Mouse (Mus musculus) lung, embryonic 16.5 days (tissue): ENCODE measurements at regions not wholly inside any gene's neighbourhood (a gene's known extent, or its start where the extent isn't known, plus 50 kb on each side); places are given as distances from the start of the nearest gene placed in this dataset.

Experiments
- ATAC-seq: fragments of 200-750 bp; cut with Nextera tagmentation; 2 replicates; pipeline ENCODE4 v1.8.0; 2017; ENCODE audit warnings: low read depth, mild to moderate bottlenecking, moderate library complexity
- H3K27ac ChIP-seq: fragments of 300-500 bp; sonication (generic); 2 replicates; pipeline ENCODE4 v1.5.1; 2014; ENCODE audit warnings: mild to moderate bottlenecking, control low read depth, low read length
- H3K27me3 ChIP-seq: fragments of 300-500 bp; sonication (generic); 2 replicates; pipeline ENCODE4 v1.6.1; 2014; ENCODE audit warnings: low read depth, low read length, mixed read lengths; ENCODE audit not compliant: control insufficient read depth, insufficient read depth
- H3K36me3 ChIP-seq: fragments of 300-500 bp; sonication (generic); 2 replicates; pipeline ENCODE4 v1.6.1; 2014; ENCODE audit warnings: low read length; ENCODE audit not compliant: control insufficient read depth, insufficient read depth
- H3K4me1 ChIP-seq: fragments of 300-500 bp; sonication (generic); replicated peaks from 2 replicates; pipeline ENCODE4 v1.6.1; 2014; ENCODE audit warnings: low read length, mixed read lengths; ENCODE audit not compliant: control insufficient read depth, insufficient read depth
- H3K4me2 ChIP-seq: fragments of 300-500 bp; sonication (generic); 2 replicates; pipeline ENCODE4 v1.6.1; 2014; ENCODE audit warnings: low read depth, low read length, control low read depth
- H3K4me3 ChIP-seq: fragments of 300-500 bp; sonication (generic); 2 replicates; pipeline ENCODE4 v1.5.1; 2014; ENCODE audit warnings: mild to moderate bottlenecking, low read length, control low read depth
- H3K9ac ChIP-seq: fragments of 300-500 bp; sonication (generic); 2 replicates; pipeline ENCODE4 v1.6.1; 2014; ENCODE audit warnings: low read length, control low read depth
- H3K9me3 ChIP-seq: fragments of 300-500 bp; sonication (generic); 2 replicates; pipeline ENCODE4 v1.6.1; 2016; ENCODE audit warnings: low read length; ENCODE audit not compliant: control insufficient read depth
- WGBS: fragments of 180-500 bp; shearing (Covaris S2); extraction: QIAGEN DNeasy Blood & Tissue Kit; methylation state at CpG from one replicate; pipeline ENCODE4 v1.1.7; 2014; 5-methylcytosine and 5-hydroxymethylcytosine counted together

DNA sequence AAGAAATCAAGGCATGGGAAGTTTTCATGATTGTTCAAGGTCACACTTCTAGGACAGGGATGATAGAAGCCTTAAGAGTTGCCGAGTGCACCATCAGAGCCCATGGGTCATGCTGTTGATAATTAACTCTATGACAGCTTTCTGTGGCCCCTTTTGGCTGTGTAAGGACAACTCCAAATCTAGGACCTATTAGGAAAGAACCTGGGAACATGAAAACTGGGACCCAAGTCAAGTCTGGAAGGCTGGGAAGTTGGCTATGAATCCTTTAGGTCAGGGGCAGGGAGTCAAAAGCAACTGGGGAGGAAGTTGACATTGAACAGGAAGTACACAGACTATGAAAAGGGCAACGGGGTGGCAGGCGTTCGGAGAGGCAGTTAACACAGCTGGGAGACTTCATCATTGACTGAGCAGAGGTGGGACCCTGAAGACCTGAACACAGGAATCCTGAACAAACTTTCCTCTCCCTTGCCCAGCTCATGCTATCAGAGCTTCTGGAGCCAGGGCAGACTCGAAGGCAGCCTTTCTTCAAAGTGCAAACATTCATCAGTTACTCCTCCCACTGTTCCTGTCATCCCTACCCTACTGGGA is 98.1 kb upstream of the Zfand5 start:
- H3K4me2 ChIP-seq: no peak overlapping the region
- WGBS: 25% methylated on average over 5 of the region's 5 CpGs
- no peak overlapping the region for H3K9ac ChIP-seq
- H3K4me1 ChIP-seq: peaks cover 5% of the 10 kb centered on the region; the same call in 1 of the 2 replicates
- no peaks in the 10 kb centered on the region for H3K9me3 ChIP-seq
- no peaks in the 10 kb centered on the region for H3K27me3 ChIP-seq
- H3K4me3 ChIP-seq: no peak overlapping the region
- no peak for ATAC-seq
- no peaks in the 10 kb centered on the region for H3K36me3 ChIP-seq
- no peak overlapping the region for H3K27ac ChIP-seq

GRCm38 (mm10) chr19:21171191-21171590 is 100.9 kb upstream of the Zfand5 start:
- Histone ChIP-seq H3K27ac (no peak overlapping the region), H3K36me3 (no peaks in the 10 kb centered on the region), H3K4me1 (peaks cover 5% of the 10 kb centered on the region; the same call in 1 of the 2 replicates), H3K27me3 (no peaks in the 10 kb centered on the region), H3K4me2 (no peak overlapping the region), H3K9me3 (no peaks in the 10 kb centered on the region), H3K4me3 (no peak overlapping the region), H3K9ac (no peak overlapping the region)
- 21% methylated on average over 2 of the region's 2 CpGs for WGBS
- ATAC-seq: no peak

GRCm38 (mm10) chr19:21170785-21171184 is 101.3 kb upstream of the Zfand5 start:
- H3K4me1 ChIP-seq: peaks cover 9% of the 10 kb centered on the region; the same call in 1 of the 2 replicates
- 16% methylated on average over 2 of the region's 2 CpGs for WGBS
- no peak overlapping the region for H3K9ac ChIP-seq
- H3K4me2 ChIP-seq: no peak overlapping the region
- no peak for ATAC-seq
- H3K36me3 ChIP-seq: no peaks in the 10 kb centered on the region
- no peaks in the 10 kb centered on the region for H3K9me3 ChIP-seq
- no peak overlapping the region for H3K4me3 ChIP-seq
- H3K27me3 ChIP-seq: no peaks in the 10 kb centered on the region
- H3K27ac ChIP-seq: no peak overlapping the region

DNA sequence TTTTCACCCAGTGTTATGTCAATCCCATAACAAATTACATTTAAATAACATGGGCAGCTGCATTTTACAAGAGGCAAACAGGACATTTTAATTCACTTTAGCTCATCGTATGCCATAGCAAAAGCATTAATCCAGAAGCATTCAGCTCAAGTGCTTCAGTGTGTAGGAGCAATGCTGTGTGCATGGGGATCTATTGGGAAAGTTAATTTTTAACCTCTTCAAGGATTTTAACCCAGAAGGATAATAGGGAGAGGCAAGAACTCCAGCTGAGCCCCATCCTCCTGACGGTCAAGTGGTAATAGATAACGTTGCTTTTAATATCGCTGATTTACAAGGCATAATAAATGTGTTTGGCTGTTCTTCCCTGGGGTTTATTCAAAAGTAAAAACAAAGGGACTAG is 105.1 kb upstream of the Zfand5 start:
- no peak for ATAC-seq
- Histone ChIP-seq H3K9ac (no peak overlapping the region), H3K4me1 (peaks cover 6% of the 10 kb centered on the region; the same call in 1 of the 2 replicates), H3K27me3 (no peaks in the 10 kb centered on the region), H3K4me2 (no peak overlapping the region), H3K36me3 (no peaks in the 10 kb centered on the region), H3K9me3 (no peaks in the 10 kb centered on the region), H3K4me3 (no peak overlapping the region), H3K27ac (no peak overlapping the region)
- WGBS: 28% methylated on average over 4 of the region's 4 CpGs

DNA sequence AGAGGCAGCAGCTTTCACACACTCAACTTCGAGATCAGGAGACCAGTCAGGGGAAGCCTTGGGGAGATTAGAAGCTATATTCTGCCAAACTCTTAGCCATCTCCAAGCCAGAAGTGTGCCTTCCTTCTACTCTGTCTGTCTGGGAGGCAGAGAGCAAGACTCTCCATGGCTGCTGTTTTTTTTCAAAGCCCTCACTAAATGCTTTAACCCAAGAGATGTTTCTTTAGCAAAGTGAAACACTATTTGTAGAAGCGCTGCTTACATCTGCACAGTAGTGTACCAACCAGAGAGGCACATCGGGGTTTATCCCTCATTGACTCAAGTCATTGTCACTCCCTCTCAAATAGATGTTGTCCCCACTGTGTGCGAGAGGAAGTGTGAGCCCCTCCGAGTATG is 105.6 kb upstream of the Zfand5 start:
- Histone ChIP-seq H3K4me3 (no peak overlapping the region), H3K4me1 (peaks cover 6% of the 10 kb centered on the region; the same call in 1 of the 2 replicates), H3K27me3 (no peaks in the 10 kb centered on the region), H3K4me2 (no peak overlapping the region), H3K27ac (no peak overlapping the region), H3K36me3 (no peaks in the 10 kb centered on the region), H3K9ac (no peak overlapping the region), H3K9me3 (no peaks in the 10 kb centered on the region)
- ATAC-seq: no peak
- WGBS: 56% methylated on average over 5 of the region's 5 CpGs

GRCm38 (mm10) chr19:21165763-21166464 is 106.2 kb upstream of the Zfand5 start:
- Histone ChIP-seq H3K4me3 (no peak overlapping the region), H3K9ac (no peak overlapping the region), H3K4me1 (peaks cover 6% of the 10 kb centered on the region; the same call in 1 of the 2 replicates), H3K9me3 (no peaks in the 10 kb centered on the region), H3K27ac (no peak overlapping the region), H3K4me2 (no peak overlapping the region), H3K27me3 (no peaks in the 10 kb centered on the region), H3K36me3 (no peaks in the 10 kb centered on the region)
- WGBS: 35% methylated on average over 10 of the region's 10 CpGs
- ATAC-seq: no peak

GRCm38 (mm10) chr19:21163978-21164377 is 108.1 kb upstream of the Zfand5 start:
- no peak overlapping the region for H3K27ac ChIP-seq
- H3K27me3 ChIP-seq: no peaks in the 10 kb centered on the region
- ATAC-seq: no peak
- peaks cover 6% of the 10 kb centered on the region; the same call in 1 of the 2 replicates for H3K4me1 ChIP-seq
- no peaks in the 10 kb centered on the region for H3K36me3 ChIP-seq
- H3K4me3 ChIP-seq: no peak overlapping the region
- no peak overlapping the region for H3K4me2 ChIP-seq
- WGBS: 88% methylated on average over 2 of the region's 2 CpGs
- no peaks in the 10 kb centered on the region for H3K9me3 ChIP-seq
- no peak overlapping the region for H3K9ac ChIP-seq

DNA sequence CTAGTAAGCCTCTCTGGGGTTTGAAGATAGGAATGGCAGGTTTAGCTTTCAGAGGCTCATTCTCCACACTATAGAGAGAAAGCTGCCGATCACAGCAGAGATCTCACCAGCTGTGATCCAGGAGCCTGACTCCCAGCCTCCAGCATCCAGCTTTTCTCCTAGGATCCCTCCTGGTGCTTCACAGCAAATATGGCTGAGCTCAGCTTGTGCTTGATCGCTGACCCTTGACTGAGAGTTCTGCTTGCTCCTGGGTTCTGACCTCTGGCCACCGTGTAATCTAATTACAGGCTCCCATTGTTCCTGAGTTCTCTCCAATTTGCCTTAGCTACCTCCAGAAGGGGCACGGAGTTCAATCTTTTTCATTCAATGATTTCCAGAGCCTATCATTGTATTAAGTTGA is 111.1 kb upstream of the Zfand5 start:
- no peak overlapping the region for H3K4me3 ChIP-seq
- no peak for ATAC-seq
- no peaks in the 10 kb centered on the region for H3K9me3 ChIP-seq
- no peak overlapping the region for H3K27ac ChIP-seq
- no peaks in the 10 kb centered on the region for H3K36me3 ChIP-seq
- WGBS: 34% methylated on average over 4 of the region's 4 CpGs
- H3K4me1 ChIP-seq: 0 out of 2 replicates have a peak, but pooled peaks cover 4% of the 10 kb centered on the region
- H3K27me3 ChIP-seq: no peaks in the 10 kb centered on the region
- H3K4me2 ChIP-seq: no peak overlapping the region
- no peak overlapping the region for H3K9ac ChIP-seq

- WGBS: 68% methylated on average over 8 of the region's 8 CpGs
- Histone ChIP-seq H3K4me3 (no peak overlapping the region), H3K4me2 (no peak overlapping the region), H3K4me1 (no peaks in the 10 kb centered on the region), H3K9ac (no peak overlapping the region), H3K36me3 (no peaks in the 10 kb centered on the region), H3K9me3 (no peaks in the 10 kb centered on the region), H3K27ac (no peak overlapping the region), H3K27me3 (no peaks in the 10 kb centered on the region)
- ATAC-seq: no peak
Observed at GRCm38 (mm10) chr19:21159189-21160137, 112.6 kb upstream of the Zfand5 start.
